Mouse (Mus musculus): ENCODE results near the gene Osbpl3. TPM values are rescaled to one million over a fixed set of nuclear protein-coding genes. Genes with fewer than 3 reads are reported as not detected.
"Not testable (repeated sequence)": the region's sequence is repeated elsewhere in the genome, so short reads cannot be mapped to it uniquely, and the experiment has no call there.

Gene Osbpl3
- polyA plus RNA-seq, 1 experiment from 2014 or later = 19.7 TPM

DNA sequence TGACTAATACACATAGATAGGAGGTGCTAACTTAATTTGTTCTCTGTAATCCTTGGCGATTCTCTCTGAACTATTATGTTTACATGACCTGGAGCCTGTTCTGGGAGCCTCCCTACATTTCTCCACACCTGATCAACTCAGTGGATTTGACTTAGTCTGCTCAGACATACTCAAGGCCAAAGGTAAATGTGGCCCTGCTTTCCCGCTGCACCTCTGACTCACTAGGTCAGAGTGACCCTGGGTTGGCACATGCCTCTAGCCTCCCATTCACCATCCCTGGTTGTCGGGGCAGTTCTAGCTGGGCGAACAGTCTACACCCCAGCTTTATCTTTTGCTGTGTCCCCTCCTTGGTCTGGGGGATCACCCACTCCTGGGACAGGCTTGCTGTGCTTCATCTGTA lies 17.1 kb downstream of the Osbpl3 start:
- WGBS = 86% methylated on average over 4 of the region's 4 CpGs
- H3K9ac ChIP-seq (ENCODE audit: low read length); ATAC-seq (replicated peaks; ENCODE audit: extremely low read depth, insufficient read depth, low FRiP score); H3K27ac ChIP-seq (ENCODE audit: low read length); H3K9me3 ChIP-seq (replicated peaks; ENCODE audit: control insufficient read depth, low read length); H3K4me2 ChIP-seq (ENCODE audit: low read depth, low read length); H3K27me3 ChIP-seq (ENCODE audit: control insufficient read depth, insufficient read depth, low read length); H3K36me3 ChIP-seq (ENCODE audit: control insufficient read depth, insufficient read depth); H3K4me3 ChIP-seq (ENCODE audit: low read length): not testable (repeated sequence)
- H3K4me1 ChIP-seq (ENCODE audit: control insufficient read depth, insufficient read depth, low read length) = peaks cover 29% of the 10 kb centered on the region

GRCm38 (mm10) chr6:50437815-50438214 lies 18.2 kb downstream of the Osbpl3 start:
- H3K27me3 ChIP-seq (ENCODE audit: control insufficient read depth, insufficient read depth, low read length) = no peaks in the 10 kb centered on the region
- H3K9ac ChIP-seq (ENCODE audit: low read length) = no peak overlapping the region
- H3K4me3 ChIP-seq (ENCODE audit: low read length) = no peak overlapping the region
- ATAC-seq (replicated peaks; ENCODE audit: extremely low read depth, insufficient read depth, low FRiP score) = no peak
- no peak overlapping the region for H3K27ac ChIP-seq (ENCODE audit: low read length)
- no peaks in the 10 kb centered on the region; the same call in 1 of the 2 replicates for H3K9me3 ChIP-seq (replicated peaks; ENCODE audit: control insufficient read depth, low read length)
- peaks cover 4% of the 10 kb centered on the region; the same call in 1 of the 2 replicates for H3K36me3 ChIP-seq (ENCODE audit: control insufficient read depth, insufficient read depth)
- WGBS = 74% methylated on average over 2 of the region's 2 CpGs
- no peak overlapping the region for H3K4me2 ChIP-seq (ENCODE audit: low read depth, low read length)
- peaks cover 27% of the 10 kb centered on the region for H3K4me1 ChIP-seq (ENCODE audit: control insufficient read depth, insufficient read depth, low read length)

GRCm38 (mm10) chr6:50436661-50437060 lies 19.3 kb downstream of the Osbpl3 start:
- H3K4me1 ChIP-seq (ENCODE audit: control insufficient read depth, insufficient read depth, low read length) = peaks cover 28% of the 10 kb centered on the region
- H3K4me2 ChIP-seq (ENCODE audit: low read depth, low read length) = no peak overlapping the region
- 47% methylated on average over 2 of the region's 2 CpGs for WGBS
- H3K27ac ChIP-seq (ENCODE audit: low read length) = no peak overlapping the region
- no peak overlapping the region for H3K4me3 ChIP-seq (ENCODE audit: low read length)
- no peaks in the 10 kb centered on the region for H3K27me3 ChIP-seq (ENCODE audit: control insufficient read depth, insufficient read depth, low read length)
- 0 out of 2 replicates have a peak, but pooled peaks have one; percentile 33 for ATAC-seq (replicated peaks; ENCODE audit: extremely low read depth, insufficient read depth, low FRiP score)
- no peaks in the 10 kb centered on the region; the same call in 1 of the 2 replicates for H3K9me3 ChIP-seq (replicated peaks; ENCODE audit: control insufficient read depth, low read length)
- H3K36me3 ChIP-seq (ENCODE audit: control insufficient read depth, insufficient read depth) = peaks cover 4% of the 10 kb centered on the region; the same call in 1 of the 2 replicates
- H3K9ac ChIP-seq (ENCODE audit: low read length) = no peak overlapping the region

GRCm38 (mm10) chr6:50432491-50432890 lies 23.5 kb downstream of the Osbpl3 start:
- H3K9me3 ChIP-seq (replicated peaks; ENCODE audit: control insufficient read depth, low read length) = no peaks in the 10 kb centered on the region
- H3K27ac ChIP-seq (ENCODE audit: low read length) = no peak overlapping the region
- no peak overlapping the region for H3K4me3 ChIP-seq (ENCODE audit: low read length)
- H3K4me2 ChIP-seq (ENCODE audit: low read depth, low read length) = no peak overlapping the region
- WGBS = 45% methylated on average over 5 of the region's 5 CpGs
- no peak for ATAC-seq (replicated peaks; ENCODE audit: extremely low read depth, insufficient read depth, low FRiP score)
- H3K27me3 ChIP-seq (ENCODE audit: control insufficient read depth, insufficient read depth, low read length) = no peaks in the 10 kb centered on the region
- peaks cover 15% of the 10 kb centered on the region for H3K4me1 ChIP-seq (ENCODE audit: control insufficient read depth, insufficient read depth, low read length)
- no peaks in the 10 kb centered on the region for H3K36me3 ChIP-seq (ENCODE audit: control insufficient read depth, insufficient read depth)
- no peak overlapping the region for H3K9ac ChIP-seq (ENCODE audit: low read length)

DNA sequence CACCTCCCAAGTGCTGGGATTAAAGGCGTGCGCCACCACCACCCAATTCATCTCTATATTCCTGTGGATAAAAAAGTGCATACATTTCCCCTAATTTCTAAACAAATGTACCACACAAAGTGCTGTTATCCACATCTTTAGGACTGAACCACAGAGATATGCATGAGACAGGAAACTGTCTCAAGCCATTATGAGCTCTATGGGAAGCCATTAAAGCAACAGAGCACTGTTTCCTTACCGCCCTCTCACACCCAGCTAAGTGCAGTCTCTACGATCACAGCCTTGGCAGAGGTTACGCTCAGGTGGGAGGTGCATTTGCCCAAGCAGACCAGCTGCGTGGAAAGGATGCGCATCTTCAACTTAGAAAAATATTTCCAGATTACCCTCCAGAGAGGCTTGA lies 26.7 kb downstream of the Osbpl3 start:
- 87% methylated on average over 7 of the region's 7 CpGs for WGBS

DNA sequence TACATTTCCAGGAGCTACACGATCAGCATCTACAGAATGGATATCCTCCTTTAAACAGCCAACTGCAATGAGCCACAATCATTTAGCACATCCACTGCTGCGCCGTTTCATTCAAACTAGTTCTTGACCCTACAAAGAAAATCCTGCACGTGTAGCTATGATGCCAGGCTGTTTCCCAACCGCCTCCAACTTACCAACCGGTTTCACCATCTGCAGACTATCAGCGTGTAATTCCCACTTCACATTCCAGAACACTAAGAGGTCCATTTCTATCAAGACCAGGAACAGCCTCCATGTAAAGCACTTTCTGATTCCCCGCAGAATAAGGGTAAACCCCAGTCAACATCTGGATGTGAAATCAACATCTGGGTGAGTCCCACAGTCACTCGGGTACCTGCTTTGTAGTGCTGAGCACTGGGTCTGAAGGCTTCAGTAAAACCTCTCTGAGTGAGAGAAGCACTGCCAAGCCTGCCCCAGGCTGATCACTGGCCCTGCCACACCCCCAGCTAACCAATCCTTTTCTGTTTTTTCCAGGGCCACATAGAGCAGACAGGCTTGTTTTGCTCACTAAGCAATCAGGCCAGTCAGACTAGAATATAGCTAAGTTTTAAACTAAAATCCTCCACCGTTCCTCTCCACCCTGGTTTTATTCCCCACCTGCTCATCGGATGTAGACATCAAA lies 28.8 kb downstream of the Osbpl3 start:
- Histone ChIP-seq H3K4me3 (ENCODE audit: low read length) (no peak overlapping the region), H3K4me1 (ENCODE audit: control insufficient read depth, insufficient read depth, low read length) (peaks cover 4% of the 10 kb centered on the region; the same call in 1 of the 2 replicates), H3K9ac (ENCODE audit: low read length) (no peak overlapping the region), H3K9me3 (replicated peaks; ENCODE audit: control insufficient read depth, low read length) (0 out of 2 replicates have a peak, but pooled peaks cover 2% of the 10 kb centered on the region), H3K27me3 (ENCODE audit: control insufficient read depth, insufficient read depth, low read length) (no peaks in the 10 kb centered on the region), H3K36me3 (ENCODE audit: control insufficient read depth, insufficient read depth) (no peaks in the 10 kb centered on the region; the same call in 1 of the 2 replicates), H3K4me2 (ENCODE audit: low read depth, low read length) (no peak overlapping the region), H3K27ac (ENCODE audit: low read length) (no peak overlapping the region)
- WGBS = 73% methylated on average over 11 of the region's 11 CpGs
- no peak for ATAC-seq (replicated peaks; ENCODE audit: extremely low read depth, insufficient read depth, low FRiP score)

More for the DNA sequence above, 26.7 kb downstream of the Osbpl3 start:
- H3K27ac ChIP-seq (ENCODE audit: low read length) = no peak overlapping the region
- no peaks in the 10 kb centered on the region for H3K27me3 ChIP-seq (ENCODE audit: control insufficient read depth, insufficient read depth, low read length)
- H3K36me3 ChIP-seq (ENCODE audit: control insufficient read depth, insufficient read depth) = no peaks in the 10 kb centered on the region; the same call in 1 of the 2 replicates
- H3K9ac ChIP-seq (ENCODE audit: low read length) = no peak overlapping the region
- ATAC-seq (replicated peaks; ENCODE audit: extremely low read depth, insufficient read depth, low FRiP score) = no peak
- H3K4me2 ChIP-seq (ENCODE audit: low read depth, low read length) = no peak overlapping the region
- H3K4me1 ChIP-seq (ENCODE audit: control insufficient read depth, insufficient read depth, low read length) = peaks cover 10% of the 10 kb centered on the region
- H3K9me3 ChIP-seq (replicated peaks; ENCODE audit: control insufficient read depth, low read length) = 0 out of 2 replicates have a peak, but pooled peaks cover 2% of the 10 kb centered on the region
- H3K4me3 ChIP-seq (ENCODE audit: low read length) = no peak overlapping the region

DNA sequence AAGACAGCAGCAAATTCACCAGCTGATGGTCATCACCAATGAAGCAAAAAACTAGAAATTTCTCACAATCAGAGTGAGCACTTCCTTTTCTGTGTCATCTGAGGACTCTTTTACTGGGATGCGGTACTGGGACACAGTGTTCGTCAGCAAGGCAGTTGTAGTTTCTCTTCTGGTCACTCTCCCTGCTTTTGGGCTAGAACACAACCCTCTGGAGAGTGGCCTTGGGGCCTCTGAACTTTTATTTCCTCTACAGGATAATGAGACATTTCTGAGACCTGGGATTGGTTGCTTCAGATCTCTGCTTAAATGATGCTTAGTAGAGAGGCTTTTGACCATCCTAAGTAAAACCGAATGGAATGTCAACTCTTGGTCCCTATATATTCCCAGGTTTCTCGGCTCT lies 29.4 kb downstream of the Osbpl3 start:
- Histone ChIP-seq H3K4me2 (ENCODE audit: low read depth, low read length) (no peak overlapping the region), H3K27me3 (ENCODE audit: control insufficient read depth, insufficient read depth, low read length) (no peaks in the 10 kb centered on the region), H3K9me3 (replicated peaks; ENCODE audit: control insufficient read depth, low read length) (0 out of 2 replicates have a peak, but pooled peaks cover 2% of the 10 kb centered on the region), H3K4me3 (ENCODE audit: low read length) (no peak overlapping the region), H3K4me1 (ENCODE audit: control insufficient read depth, insufficient read depth, low read length) (peaks cover 2% of the 10 kb centered on the region; the same call in 1 of the 2 replicates), H3K27ac (ENCODE audit: low read length) (no peak overlapping the region), H3K36me3 (ENCODE audit: control insufficient read depth, insufficient read depth) (no peaks in the 10 kb centered on the region; the same call in 1 of the 2 replicates), H3K9ac (ENCODE audit: low read length) (no peak overlapping the region)
- WGBS = 90% methylated on average over 4 of the region's 4 CpGs
- no peak for ATAC-seq (replicated peaks; ENCODE audit: extremely low read depth, insufficient read depth, low FRiP score)

GRCm38 (mm10) chr6:50424271-50424670 lies 31.7 kb downstream of the Osbpl3 start:
- WGBS = 62% methylated on average over 4 of the region's 4 CpGs
- no peak overlapping the region for H3K9ac ChIP-seq (ENCODE audit: low read length)
- H3K9me3 ChIP-seq (replicated peaks; ENCODE audit: control insufficient read depth, low read length) = 0 out of 2 replicates have a peak, but pooled peaks cover 2% of the 10 kb centered on the region
- H3K4me1 ChIP-seq (ENCODE audit: control insufficient read depth, insufficient read depth, low read length) = peaks cover 10% of the 10 kb centered on the region
- H3K27ac ChIP-seq (ENCODE audit: low read length) = no peak overlapping the region
- no peak overlapping the region for H3K4me2 ChIP-seq (ENCODE audit: low read depth, low read length)
- no peaks in the 10 kb centered on the region for H3K27me3 ChIP-seq (ENCODE audit: control insufficient read depth, insufficient read depth, low read length)
- no peak for ATAC-seq (replicated peaks; ENCODE audit: extremely low read depth, insufficient read depth, low FRiP score)
- H3K4me3 ChIP-seq (ENCODE audit: low read length) = no peak overlapping the region
- H3K36me3 ChIP-seq (ENCODE audit: control insufficient read depth, insufficient read depth) = no peaks in the 10 kb centered on the region; the same call in 1 of the 2 replicates

DNA sequence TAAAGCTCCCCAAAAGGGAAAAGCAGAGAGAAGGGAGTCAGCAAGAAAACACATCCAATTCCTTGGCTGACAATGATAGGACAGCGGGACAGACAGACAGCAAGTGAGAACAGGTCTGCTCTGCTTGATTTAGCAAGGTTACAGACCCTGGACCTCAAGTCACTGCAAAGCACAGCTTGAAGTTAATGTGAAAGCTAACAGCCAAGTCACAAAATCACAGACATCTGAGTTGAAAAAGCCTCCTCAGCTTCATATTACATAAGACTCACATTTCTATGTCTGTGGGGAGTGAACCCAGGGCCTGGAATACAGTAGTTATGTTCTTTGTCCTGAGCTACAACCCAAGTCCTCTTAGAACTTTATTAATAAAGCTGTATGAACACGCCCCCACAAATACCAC lies 35.6 kb downstream of the Osbpl3 start:
- no peak for ATAC-seq (replicated peaks; ENCODE audit: extremely low read depth, insufficient read depth, low FRiP score)
- no peak overlapping the region for H3K4me3 ChIP-seq (ENCODE audit: low read length)
- 74% methylated on average over 2 of the region's 2 CpGs for WGBS
- H3K4me1 ChIP-seq (ENCODE audit: control insufficient read depth, insufficient read depth, low read length) = peaks cover 12% of the 10 kb centered on the region
- H3K27ac ChIP-seq (ENCODE audit: low read length) = peak overlapping the region; percentile 31
- H3K27me3 ChIP-seq (ENCODE audit: control insufficient read depth, insufficient read depth, low read length) = no peaks in the 10 kb centered on the region
- no peak overlapping the region for H3K4me2 ChIP-seq (ENCODE audit: low read depth, low read length)
- no peaks in the 10 kb centered on the region; the same call in 1 of the 2 replicates for H3K36me3 ChIP-seq (ENCODE audit: control insufficient read depth, insufficient read depth)
- no peak overlapping the region for H3K9ac ChIP-seq (ENCODE audit: low read length)
- no peaks in the 10 kb centered on the region for H3K9me3 ChIP-seq (replicated peaks; ENCODE audit: control insufficient read depth, low read length)
